Mouse (Mus musculus): ENCODE measurements at regions not wholly inside any gene's neighbourhood (a gene's known extent, or its start where the extent isn't known, plus 50 kb on each side); places are given as distances from the start of the nearest gene placed in this dataset.

GRCm38 (mm10) chr6:109009793-109010192 lies 181.4 kb downstream of the Edem1 start:
- TF ChIP-seq POLR2A (IDR thresholded peaks at IDR 0.05; ENCODE audit: low read depth, low read length) (no peak), CTCF (IDR thresholded peaks at IDR 0.05; ENCODE audit: extremely low read depth, insufficient read depth, insufficient read length, insufficient replicate concordance) (no peak)

Data from spleen, adult 2 months (tissue).